Mouse (Mus musculus) adrenal gland, adult 2 months (tissue): ENCODE data around the gene Enox1. TPM values are rescaled to one million over a fixed set of nuclear protein-coding genes. Genes with fewer than 3 reads are reported as not detected.
"Not testable (repeated sequence)": the region's sequence is repeated elsewhere in the genome, so short reads cannot be mapped to it uniquely, and the experiment has no call there.

Source experiments
- DNase-seq: peaks from one replicate; pipeline ENCODE4 v3.0.0; 2021
- long read RNA-seq: library from polyadenylated mRNA; stranded (forward); transcript quantifications from one replicate; pipeline ENCODE4 v2.0.0, GENCODE M21; 2021
- polyA plus RNA-seq: library from polyadenylated mRNA; depleted of rRNA; stranded (reverse); fragments of >200 nt; gene quantifications from 2 replicates; pipeline ENCODE4 v1.2.3, GENCODE M21; 2012; rRNA removed
- total RNA-seq, 2 experiments: library from RNA; stranded (reverse); gene quantifications; 2 replicates each; pipeline ENCODE4 v1.2.3; 2021

Enox1 gene
- total RNA-seq: 1 to 10 TPM; 2.1 to 3.5 TPM
- 1.0 and 1.7 TPM in 2 replicates for polyA plus RNA-seq
- long read RNA-seq, partial matches to known transcripts: 1 of 3 reads
- long read RNA-seq, other reads (novel, unspliced or antisense): 2 of 3 reads

- DNase-seq: peak; percentile 66
These were observed at the start of gene Enox1 for GRCm38 (mm10) chr14:77156222-77156910. Enox1 (plus strand) TSS chr14:77156763.

GRCm38 (mm10) chr14:77110622-77111021, 45.9 kb upstream of the Enox1 start:
- DNase-seq: not testable (repeated sequence)

GRCm38 (mm10) chr14:77130612-77131011, 26.0 kb upstream of the Enox1 start:
- DNase-seq: no peak

- DNase-seq: no peak
These were observed 19.6 kb upstream of the Enox1 start for GRCm38 (mm10) chr14:77136936-77137335.

GRCm38 (mm10) chr14:77141324-77142282, 15.0 kb upstream of the Enox1 start:
- peak; percentile 42 for DNase-seq

GRCm38 (mm10) chr14:77145103-77145502, 11.5 kb upstream of the Enox1 start:
- DNase-seq: no peak

DNA sequence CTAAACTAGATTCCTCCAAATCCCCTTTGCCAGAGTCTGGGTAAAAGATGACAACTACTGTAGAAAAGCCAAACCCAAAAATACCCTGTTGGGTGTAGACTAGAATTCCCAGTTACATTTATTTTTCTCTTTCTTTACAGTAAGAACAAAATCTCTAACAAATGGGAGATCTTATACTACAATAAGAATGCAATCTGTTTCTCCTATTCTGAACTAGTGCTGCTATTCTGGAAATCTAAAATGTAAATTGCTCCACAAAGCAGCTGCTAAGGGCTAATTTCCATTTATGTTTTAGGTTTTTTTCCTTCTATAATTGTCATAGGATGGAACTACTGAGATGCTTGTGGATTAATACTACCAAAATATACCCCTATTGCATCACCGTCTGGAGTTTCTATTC, 8.9 kb upstream of the Enox1 start:
- DNase-seq: no peak

- DNase-seq: no peak
These were observed 6.0 kb upstream of the Enox1 start for GRCm38 (mm10) chr14:77150556-77150955.

- no peak for DNase-seq
These were observed 5.1 kb upstream of the Enox1 start for GRCm38 (mm10) chr14:77151431-77151830.

GRCm38 (mm10) chr14:77156911-77157504, 445 bp downstream of the Enox1 start:
- peak; percentile 56 for DNase-seq

GRCm38 (mm10) chr14:77157505-77157911, 945 bp downstream of the Enox1 start:
- DNase-seq: peak; percentile 76

DNA sequence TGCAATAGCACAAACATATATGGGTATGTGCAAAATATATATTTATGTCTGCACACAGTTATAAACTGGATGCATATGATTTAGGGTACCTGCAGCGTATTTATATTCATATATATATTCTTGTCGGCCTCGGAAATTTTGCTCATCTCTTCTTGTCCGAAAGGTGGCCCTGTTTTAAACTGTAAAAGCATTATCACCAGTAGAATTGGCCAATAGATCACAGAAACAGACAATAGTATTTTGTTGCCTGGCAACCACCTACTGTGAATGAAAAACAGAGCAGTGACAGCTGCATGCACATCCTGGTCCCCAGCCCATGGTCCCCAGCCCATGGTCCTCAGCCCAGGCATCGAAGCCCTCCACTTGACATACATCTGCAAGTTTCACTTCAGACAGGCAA, 2.8 kb downstream of the Enox1 start:
- DNase-seq: no peak

GRCm38 (mm10) chr14:77162496-77162895, 5.9 kb downstream of the Enox1 start:
- no peak for DNase-seq

DNA sequence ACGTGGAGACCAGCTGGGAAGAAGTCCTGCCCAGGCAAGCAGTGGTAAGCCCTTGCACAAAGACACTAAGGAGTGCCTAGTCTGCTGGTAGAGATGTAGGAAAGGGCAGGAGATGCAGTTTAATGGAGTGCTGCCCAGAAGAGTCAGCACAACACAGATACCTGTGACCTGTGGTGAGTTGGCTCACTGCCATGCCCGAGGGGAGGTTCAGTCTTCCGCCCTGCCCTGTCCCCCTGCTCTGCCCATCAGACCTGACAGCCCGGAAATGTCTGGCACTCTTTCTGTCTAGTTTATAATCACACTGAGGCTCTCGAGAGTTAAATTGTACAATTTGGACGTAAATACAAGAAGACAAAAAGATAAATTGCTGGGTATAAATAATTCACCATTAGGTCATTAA, 7.8 kb downstream of the Enox1 start:
- no peak for DNase-seq

DNA sequence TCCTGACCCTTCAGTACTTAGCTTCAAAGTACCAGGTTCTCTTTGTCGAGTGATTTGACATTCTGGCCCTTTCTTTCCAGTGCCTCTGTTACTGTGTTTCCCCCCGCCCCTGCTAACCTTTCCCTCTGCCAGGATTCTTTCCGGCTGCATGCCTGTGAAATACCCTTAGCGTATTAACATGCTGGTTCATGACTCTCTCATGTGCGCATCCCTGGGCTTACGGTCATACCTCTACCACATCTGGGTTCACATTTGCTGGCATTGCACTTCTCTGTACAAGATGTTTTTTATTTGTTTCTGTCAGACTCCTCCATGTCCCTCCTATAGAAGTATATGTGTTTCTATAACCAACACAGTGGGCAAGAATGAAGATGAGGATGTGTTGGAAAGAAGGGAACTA, 11.6 kb downstream of the Enox1 start:
- DNase-seq: no peak

- no peak for DNase-seq
These were observed 17.9 kb downstream of the Enox1 start for GRCm38 (mm10) chr14:77174491-77174890.

GRCm38 (mm10) chr14:77174931-77175330, 18.4 kb downstream of the Enox1 start:
- DNase-seq: no peak

DNA sequence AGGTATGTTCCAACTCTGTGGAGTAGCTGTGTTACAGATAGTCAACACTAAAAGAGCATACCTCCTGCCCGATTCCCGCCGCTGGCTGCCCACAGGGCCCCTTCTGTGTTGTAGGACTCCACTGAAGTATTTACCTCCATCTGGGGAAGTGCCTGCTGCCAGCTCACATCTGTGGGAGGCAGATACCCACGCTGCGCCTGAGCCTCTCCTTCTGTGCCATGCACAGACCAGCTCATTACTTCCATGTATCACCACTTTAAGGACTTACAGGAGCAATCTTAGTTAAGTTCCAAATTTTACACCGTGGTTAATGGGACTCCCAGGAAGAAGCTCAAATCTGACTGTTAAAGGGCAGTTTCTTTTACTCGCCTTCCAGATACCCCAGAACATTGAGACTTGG, 23.7 kb downstream of the Enox1 start:
- DNase-seq: no peak

- DNase-seq: no peak
These were observed 24.3 kb downstream of the Enox1 start for GRCm38 (mm10) chr14:77180753-77181374.

GRCm38 (mm10) chr14:77183491-77183890, 26.9 kb downstream of the Enox1 start:
- no peak for DNase-seq

DNA sequence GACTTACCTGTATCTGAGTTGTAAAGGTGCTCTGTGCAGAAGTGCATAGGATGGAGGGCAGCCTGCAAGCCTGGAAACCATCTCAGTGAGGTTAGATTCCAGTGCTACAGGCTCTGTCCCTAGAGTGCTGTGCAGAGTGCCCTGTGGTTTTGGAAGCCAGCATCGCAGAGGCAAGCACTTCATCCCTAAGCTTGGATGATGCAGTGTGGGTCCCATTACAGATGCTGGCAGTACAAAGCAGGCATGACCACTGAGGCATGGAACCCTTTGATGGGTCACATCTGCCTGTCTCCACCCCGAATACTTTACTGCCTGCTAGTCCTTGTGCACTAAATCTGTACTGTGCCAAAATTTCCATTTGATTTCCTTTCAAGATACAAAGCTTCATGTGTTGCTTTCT, 33.6 kb downstream of the Enox1 start:
- DNase-seq: no peak
